Mouse (Mus musculus) neural tube, embryonic 14.5 days (tissue): ENCODE measurements around the gene Rnf2. TPM values are rescaled to one million over a fixed set of nuclear protein-coding genes. Genes with fewer than 3 reads are reported as not detected.

Source experiments
- ATAC-seq: fragments of 200-750 bp; cut with Nextera tagmentation; 2 replicates; pipeline ENCODE4 v1.8.0; 2017; ENCODE audit warnings: low read depth, mild to moderate bottlenecking, moderate TSS enrichment, moderate library complexity
- H3K27ac ChIP-seq: fragments of 300-500 bp; sonication (generic); 2 replicates; pipeline ENCODE4 v1.5.1; 2014; ENCODE audit warnings: low read depth, mild to moderate bottlenecking, control low read depth, low read length, moderate library complexity, mixed read lengths
- H3K27me3 ChIP-seq: fragments of 300-500 bp; sonication (generic); 2 replicates; pipeline ENCODE4 v1.6.1; 2014; ENCODE audit warnings: low read length; ENCODE audit not compliant: control insufficient read depth, insufficient read depth
- H3K36me3 ChIP-seq: fragments of 300-500 bp; sonication (generic); 2 replicates; pipeline ENCODE4 v1.6.1; 2014; ENCODE audit warnings: low read length, mixed read lengths; ENCODE audit not compliant: control insufficient read depth, insufficient read depth
- H3K4me1 ChIP-seq: fragments of 300-500 bp; sonication (generic); 2 replicates; pipeline ENCODE4 v1.6.1; 2014; ENCODE audit warnings: low read length; ENCODE audit not compliant: control insufficient read depth, insufficient read depth
- H3K4me2 ChIP-seq: fragments of 300-500 bp; sonication (generic); 2 replicates; pipeline ENCODE4 v1.6.1; 2014; ENCODE audit warnings: mild to moderate bottlenecking, low read depth, low read length, control low read depth
- H3K4me3 ChIP-seq: fragments of 300-500 bp; sonication (generic); 2 replicates; pipeline ENCODE4 v1.5.1; 2014; ENCODE audit warnings: low read depth, low read length, control low read depth, mixed read lengths
- H3K9ac ChIP-seq: fragments of 300-500 bp; sonication (generic); replicated peaks from 2 replicates; pipeline ENCODE4 v1.6.1; 2014; ENCODE audit warnings: low read depth, mild to moderate bottlenecking, control low read depth, low read length, mixed read lengths
- H3K9me3 ChIP-seq: fragments of 300-500 bp; sonication (generic); 2 replicates; pipeline ENCODE4 v1.6.1; 2016; ENCODE audit warnings: low read length; ENCODE audit not compliant: control insufficient read depth
- WGBS: fragments of 180-500 bp; shearing (Covaris S2); extraction: QIAGEN DNeasy Blood & Tissue Kit; methylation state at CpG from one replicate; pipeline ENCODE4 v1.1.7; 2014; 5-methylcytosine and 5-hydroxymethylcytosine counted together
- polyA plus RNA-seq: library from polyadenylated mRNA; unstranded; fragments of >200 nt; fragmentation: Nextera tagmentation; extraction: Ambion mirVana; gene quantifications from 2 replicates; pipeline ENCODE4 v1.2.1, GENCODE M21; 2014

The Rnf2 gene
- polyA plus RNA-seq, result 124 and 130 TPM in 2 replicates

GRCm38 (mm10) chr1:151500531-151501361, at the start of gene Rnf2:
Gene Rnf2, minus strand, starts transcription at chr1:151500955.
- 1% methylated on average over 59 of the region's 90 CpGs for WGBS
- H3K4me3 ChIP-seq, result peak within 1 kb of the TSS; percentile 92
- peak; percentile 97 for ATAC-seq

GRCm38 (mm10) chr1:151549794-151550193, 49.0 kb upstream of the Rnf2 start:
- H3K9me3 ChIP-seq, result no peaks in the 10 kb centered on the region
- no peaks in the 10 kb centered on the region for H3K36me3 ChIP-seq
- H3K9ac ChIP-seq, result no peak overlapping the region
- H3K4me1 ChIP-seq, result peaks cover 3% of the 10 kb centered on the region; the same call in 1 of the 2 replicates
- no peak overlapping the region for H3K4me2 ChIP-seq
- no peaks in the 10 kb centered on the region for H3K27me3 ChIP-seq
- H3K27ac ChIP-seq, result no peak overlapping the region
- 79% methylated on average over 7 of the region's 7 CpGs for WGBS
- ATAC-seq, result no peak
- no peak overlapping the region for H3K4me3 ChIP-seq

More at GRCm38 (mm10) chr1:151500531-151501361, at the start of gene Rnf2:
- Histone ChIP-seq H3K36me3 (no peaks in the 10 kb centered on the region), H3K9me3 (no peaks in the 10 kb centered on the region), H3K4me1 (peaks cover 6% of the 10 kb centered on the region), H3K27me3 (no peaks in the 10 kb centered on the region), H3K27ac (peak within 1 kb of the TSS; percentile 95), H3K9ac (peak within 1 kb of the TSS; percentile 95), H3K4me2 (peak within 1 kb of the TSS; percentile 64)

- Histone ChIP-seq H3K9ac (no peak overlapping the region), H3K27ac (no peak overlapping the region), H3K4me3 (no peak overlapping the region), H3K27me3 (no peaks in the 10 kb centered on the region), H3K4me2 (no peak overlapping the region), H3K9me3 (no peaks in the 10 kb centered on the region), H3K36me3 (no peaks in the 10 kb centered on the region), H3K4me1 (peaks cover 3% of the 10 kb centered on the region; the same call in 1 of the 2 replicates)
- 82% methylated on average over 8 of the region's 8 CpGs for WGBS
- no peak for ATAC-seq
These were observed 48.3 kb upstream of the Rnf2 start for GRCm38 (mm10) chr1:151548896-151549610.

- Histone ChIP-seq H3K27me3 (no peaks in the 10 kb centered on the region), H3K36me3 (no peaks in the 10 kb centered on the region), H3K9ac (no peak overlapping the region), H3K4me3 (no peak overlapping the region), H3K4me2 (no peak overlapping the region), H3K4me1 (no peaks in the 10 kb centered on the region), H3K9me3 (no peaks in the 10 kb centered on the region), H3K27ac (no peak overlapping the region)
- WGBS, result 86% methylated on average over 7 of the region's 7 CpGs
- ATAC-seq, result no peak
These were observed 44.8 kb upstream of the Rnf2 start for GRCm38 (mm10) chr1:151545571-151545970.

GRCm38 (mm10) chr1:151544581-151544980, 43.8 kb upstream of the Rnf2 start:
- ATAC-seq, result no peak
- 76% methylated on average over 3 of the region's 3 CpGs for WGBS
- Histone ChIP-seq H3K27ac (no peak overlapping the region), H3K4me1 (no peaks in the 10 kb centered on the region), H3K4me2 (no peak overlapping the region), H3K36me3 (no peaks in the 10 kb centered on the region), H3K27me3 (no peaks in the 10 kb centered on the region), H3K9me3 (no peaks in the 10 kb centered on the region), H3K4me3 (no peak overlapping the region), H3K9ac (no peak overlapping the region)

- WGBS, result 78% methylated on average over 6 of the region's 6 CpGs
These were observed 43.2 kb upstream of the Rnf2 start for GRCm38 (mm10) chr1:151543796-151544477.

GRCm38 (mm10) chr1:151526701-151527100, 25.9 kb upstream of the Rnf2 start:
- H3K4me3 ChIP-seq, result no peak overlapping the region
- no peak overlapping the region for H3K9ac ChIP-seq
- no peaks in the 10 kb centered on the region for H3K9me3 ChIP-seq
- H3K27ac ChIP-seq, result no peak overlapping the region
- no peaks in the 10 kb centered on the region for H3K36me3 ChIP-seq
- WGBS, result 75% methylated on average over 3 of the region's 3 CpGs
- no peaks in the 10 kb centered on the region for H3K27me3 ChIP-seq
- no peaks in the 10 kb centered on the region for H3K4me1 ChIP-seq
- no peak overlapping the region for H3K4me2 ChIP-seq
- ATAC-seq, result no peak

More at GRCm38 (mm10) chr1:151543796-151544477, 43.2 kb upstream of the Rnf2 start:
- ATAC-seq, result no peak
- H3K9me3 ChIP-seq, result no peaks in the 10 kb centered on the region
- no peaks in the 10 kb centered on the region for H3K27me3 ChIP-seq
- no peaks in the 10 kb centered on the region for H3K4me1 ChIP-seq
- H3K9ac ChIP-seq, result no peak overlapping the region
- H3K4me2 ChIP-seq, result no peak overlapping the region
- no peaks in the 10 kb centered on the region for H3K36me3 ChIP-seq
- no peak overlapping the region for H3K27ac ChIP-seq
- H3K4me3 ChIP-seq, result no peak overlapping the region

GRCm38 (mm10) chr1:151517571-151518250, 17.0 kb upstream of the Rnf2 start:
- H3K9me3 ChIP-seq, result no peaks in the 10 kb centered on the region
- 78% methylated on average over 12 of the region's 15 CpGs for WGBS
- ATAC-seq, result no peak
- H3K4me1 ChIP-seq, result no peaks in the 10 kb centered on the region
- H3K4me3 ChIP-seq, result no peak overlapping the region
- no peak overlapping the region for H3K9ac ChIP-seq
- H3K4me2 ChIP-seq, result no peak overlapping the region
- H3K27ac ChIP-seq, result no peak overlapping the region
- H3K36me3 ChIP-seq, result no peaks in the 10 kb centered on the region
- H3K27me3 ChIP-seq, result no peaks in the 10 kb centered on the region
